Mouse (Mus musculus) midbrain, embryonic 14.5 days (tissue): Measurements from ENCODE around the gene Cacng4. TPM values are rescaled to one million over a fixed set of nuclear protein-coding genes. Genes with fewer than 3 reads are reported as not detected.

ENCODE experiments used
- ATAC-seq: fragments of 200-750 bp; cut with Nextera tagmentation; 2 replicates; pipeline ENCODE4 v1.8.0; 2017; ENCODE audit warnings: moderate number of reproducible peaks, moderate library complexity; ENCODE audit not compliant: low FRiP score, low TSS enrichment
- DNase-seq: peaks from one replicate; pipeline ENCODE4 v3.0.0-alpha.2; 2015
- H3K27ac ChIP-seq: fragments of 300-500 bp; sonication (generic); replicated peaks from 2 replicates; pipeline ENCODE4 v1.5.1; 2014; ENCODE audit warnings: mild to moderate bottlenecking, low read depth, low read length, moderate library complexity
- H3K27me3 ChIP-seq: fragments of 300-500 bp; sonication (generic); 2 replicates; pipeline ENCODE4 v1.6.1; 2014; ENCODE audit warnings: low read length, control low read depth, mixed read lengths; ENCODE audit not compliant: control insufficient read depth, insufficient read depth
- H3K36me3 ChIP-seq: fragments of 300-500 bp; sonication (generic); 2 replicates; pipeline ENCODE4 v1.6.1; 2014; ENCODE audit warnings: low read length, control low read depth; ENCODE audit not compliant: control insufficient read depth, insufficient read depth
- H3K4me1 ChIP-seq: fragments of 300-500 bp; sonication (generic); 2 replicates; pipeline ENCODE4 v1.6.1; 2014; ENCODE audit warnings: mild to moderate bottlenecking, antibody characterized with exemption, low read length, control low read depth; ENCODE audit not compliant: control insufficient read depth, insufficient read depth
- H3K4me2 ChIP-seq: fragments of 300-500 bp; sonication (generic); 2 replicates; pipeline ENCODE4 v1.6.1; 2014; ENCODE audit warnings: mild to moderate bottlenecking, low read length, moderate library complexity
- H3K4me3 ChIP-seq: fragments of 300-500 bp; sonication (generic); replicated peaks from 2 replicates; pipeline ENCODE4 v1.5.1; 2014; ENCODE audit warnings: low read depth, low read length
- H3K9ac ChIP-seq: fragments of 300-500 bp; sonication (generic); replicated peaks from 2 replicates; pipeline ENCODE4 v1.6.1; 2014; ENCODE audit warnings: mild to moderate bottlenecking, low read length, moderate library complexity
- H3K9me3 ChIP-seq: fragments of 300-500 bp; sonication (generic); 2 replicates; pipeline ENCODE4 v1.6.1; 2016; ENCODE audit warnings: low read length, control low read depth, mixed read lengths; ENCODE audit not compliant: control insufficient read depth
- WGBS: fragments of 180-500 bp; shearing (Covaris S2); extraction: QIAGEN DNeasy Blood & Tissue Kit; methylation state at CpG from one replicate; pipeline ENCODE4 v1.1.7; 2014; 5-methylcytosine and 5-hydroxymethylcytosine counted together
- polyA plus RNA-seq: library from polyadenylated mRNA; unstranded; fragments of >200 nt; fragmentation: Nextera tagmentation; extraction: Ambion mirVana; gene quantifications from 2 replicates; pipeline ENCODE4 v1.2.1, GENCODE M21; 2014

The Cacng4 gene
- polyA plus RNA-seq, 1 experiment from 2014 or later: 66.4 TPM

GRCm38 (mm10) chr11:107783861-107784754 lies 10.2 kb downstream of the Cacng4 start:
- no peaks in the 10 kb centered on the region for H3K9me3 ChIP-seq
- peaks cover 10% of the 10 kb centered on the region for H3K4me1 ChIP-seq
- no peak overlapping the region for H3K4me3 ChIP-seq
- H3K27ac ChIP-seq: no peak overlapping the region
- WGBS: 86% methylated on average over 8 of the region's 8 CpGs
- DNase-seq (no peak), ATAC-seq (no peak)
- H3K27me3 ChIP-seq: no peaks in the 10 kb centered on the region
- H3K36me3 ChIP-seq: peaks cover 11% of the 10 kb centered on the region; the same call in 1 of the 2 replicates
- no peak overlapping the region for H3K9ac ChIP-seq
- no peak overlapping the region for H3K4me2 ChIP-seq

- H3K27me3 ChIP-seq: no peaks in the 10 kb centered on the region
- 0 out of 2 replicates have a peak, but pooled peaks cover 2% of the 10 kb centered on the region for H3K36me3 ChIP-seq
- H3K4me3 ChIP-seq: no peak overlapping the region
- no peak overlapping the region for H3K27ac ChIP-seq
- 75% methylated on average over 5 of the region's 5 CpGs for WGBS
- DNase-seq (no peak), ATAC-seq (no peak)
- H3K4me1 ChIP-seq: peaks cover 23% of the 10 kb centered on the region
- H3K9ac ChIP-seq: no peak overlapping the region
- H3K4me2 ChIP-seq: no peak overlapping the region
- H3K9me3 ChIP-seq: no peaks in the 10 kb centered on the region
Observed at GRCm38 (mm10) chr11:107782591-107782990, 11.8 kb downstream of the Cacng4 start.

- H3K27ac ChIP-seq: peak overlapping the region; percentile 80
- H3K9me3 ChIP-seq: no peaks in the 10 kb centered on the region
- H3K9ac ChIP-seq: no peak overlapping the region
- H3K4me2 ChIP-seq: no peak overlapping the region
- no peaks in the 10 kb centered on the region for H3K36me3 ChIP-seq
- no peak overlapping the region for H3K4me3 ChIP-seq
- WGBS: 4% methylated on average over 9 of the region's 9 CpGs
- H3K27me3 ChIP-seq: no peaks in the 10 kb centered on the region
- peak; percentile 61; the same call in 1 of the 2 replicates for ATAC-seq
- peaks cover 51% of the 10 kb centered on the region for H3K4me1 ChIP-seq
- peak; percentile 72 for DNase-seq
Observed at GRCm38 (mm10) chr11:107778859-107779258, 15.5 kb downstream of the Cacng4 start.

GRCm38 (mm10) chr11:107777487-107777886 lies 16.9 kb downstream of the Cacng4 start:
- WGBS: 22% methylated on average over 12 of the region's 12 CpGs
- Histone ChIP-seq H3K27me3 (no peaks in the 10 kb centered on the region), H3K27ac (peak overlapping the region; percentile 45), H3K4me2 (peak overlapping the region; percentile 34), H3K9me3 (no peaks in the 10 kb centered on the region), H3K4me1 (peaks cover 65% of the 10 kb centered on the region), H3K4me3 (no peak overlapping the region), H3K36me3 (no peaks in the 10 kb centered on the region; the same call in 1 of the 2 replicates), H3K9ac (no peak overlapping the region)
- ATAC-seq (peak; percentile 25; the same call in 1 of the 2 replicates), DNase-seq (peak; percentile 70)

- H3K9me3 ChIP-seq: no peaks in the 10 kb centered on the region
- no peak overlapping the region for H3K4me2 ChIP-seq
- H3K27me3 ChIP-seq: no peaks in the 10 kb centered on the region
- DNase-seq (peak; percentile 57), ATAC-seq (no peak)
- 54% methylated on average over 8 of the region's 8 CpGs for WGBS
- H3K9ac ChIP-seq: no peak overlapping the region
- H3K4me1 ChIP-seq: peaks cover 62% of the 10 kb centered on the region
- no peaks in the 10 kb centered on the region; the same call in 1 of the 2 replicates for H3K36me3 ChIP-seq
- no peak overlapping the region for H3K4me3 ChIP-seq
- H3K27ac ChIP-seq: no peak overlapping the region; the same call in 1 of the 2 replicates
Observed at GRCm38 (mm10) chr11:107773312-107773711, 21.0 kb downstream of the Cacng4 start.

GRCm38 (mm10) chr11:107772002-107772401 lies 22.4 kb downstream of the Cacng4 start:
- Histone ChIP-seq H3K27me3 (no peaks in the 10 kb centered on the region), H3K9me3 (no peaks in the 10 kb centered on the region), H3K27ac (no peak overlapping the region), H3K4me2 (no peak overlapping the region), H3K36me3 (no peaks in the 10 kb centered on the region; the same call in 1 of the 2 replicates), H3K4me3 (no peak overlapping the region), H3K4me1 (peaks cover 57% of the 10 kb centered on the region), H3K9ac (no peak overlapping the region)
- no peak for ATAC-seq
- 54% methylated on average over 6 of the region's 6 CpGs for WGBS
- DNase-seq: no peak

- DNase-seq: peak; percentile 68
- Histone ChIP-seq H3K4me3 (no peak overlapping the region), H3K27me3 (no peaks in the 10 kb centered on the region), H3K4me1 (peaks cover 45% of the 10 kb centered on the region), H3K9ac (no peak overlapping the region), H3K27ac (peak overlapping the region; percentile 52), H3K36me3 (no peaks in the 10 kb centered on the region; the same call in 1 of the 2 replicates), H3K4me2 (no peak overlapping the region), H3K9me3 (no peaks in the 10 kb centered on the region)
- WGBS: 34% methylated on average over 8 of the region's 8 CpGs
- ATAC-seq: no peak
Observed at GRCm38 (mm10) chr11:107768361-107768760, 26.0 kb downstream of the Cacng4 start.

GRCm38 (mm10) chr11:107766932-107767331 lies 27.4 kb downstream of the Cacng4 start:
- Histone ChIP-seq H3K4me1 (peaks cover 46% of the 10 kb centered on the region), H3K36me3 (no peaks in the 10 kb centered on the region), H3K9ac (no peak overlapping the region; the same call in 1 of the 2 replicates), H3K27ac (peak overlapping the region; percentile 37; the same call in 1 of the 2 replicates), H3K9me3 (no peaks in the 10 kb centered on the region), H3K4me2 (no peak overlapping the region), H3K27me3 (no peaks in the 10 kb centered on the region), H3K4me3 (no peak overlapping the region)
- 36% methylated on average over 12 of the region's 12 CpGs for WGBS
- ATAC-seq (no peak), DNase-seq (peak; percentile 55)
